Mouse (Mus musculus) T-cell, adult 66 days (primary cell): ENCODE data around the gene Mup17. TPM values are rescaled to one million over a fixed set of nuclear protein-coding genes. Genes with fewer than 3 reads are reported as not detected.

Experiments used
- total RNA-seq, 2 experiments: library from RNA; stranded (reverse); gene quantifications; 3 replicates in 1 of 2; 4 replicates in 1 of 2; pipeline ENCODE4 v1.2.4; 2023

Mup17 gene
- total RNA-seq = not detected

GRCm38 (mm10) chr4:61595771-61596170, at the start of gene Mup17:
TSS of gene Mup17 (minus strand) at chr4:61595871.

Other genes with a start within 250 kb of the Mup17 start
- gene Mup15, start 156.1 kb downstream of the Mup17 start, total RNA-seq = not detected
- not detected for gene Mup16, start 76.3 kb downstream of the Mup17 start, total RNA-seq
- not detected for gene Mup18, start 78.3 kb upstream of the Mup17 start, total RNA-seq
- gene Mup19, start 186.4 kb upstream of the Mup17 start, total RNA-seq = not detected
- gene Mup5, start 239.4 kb upstream of the Mup17 start, total RNA-seq = not detected